Mouse (Mus musculus) Muller cell, postnatal 12 days (primary cell): ENCODE measurements around the gene Apba2.
A peak's percentile ranks its signal among the peaks of the same experiment; 100 is the strongest.

Experiments used
- DNase-seq: peaks from one replicate; pipeline ENCODE4 v3.0.0-alpha.2; 2015; ENCODE audit errors: inconsistent ontology term

Apba2 gene

DNA sequence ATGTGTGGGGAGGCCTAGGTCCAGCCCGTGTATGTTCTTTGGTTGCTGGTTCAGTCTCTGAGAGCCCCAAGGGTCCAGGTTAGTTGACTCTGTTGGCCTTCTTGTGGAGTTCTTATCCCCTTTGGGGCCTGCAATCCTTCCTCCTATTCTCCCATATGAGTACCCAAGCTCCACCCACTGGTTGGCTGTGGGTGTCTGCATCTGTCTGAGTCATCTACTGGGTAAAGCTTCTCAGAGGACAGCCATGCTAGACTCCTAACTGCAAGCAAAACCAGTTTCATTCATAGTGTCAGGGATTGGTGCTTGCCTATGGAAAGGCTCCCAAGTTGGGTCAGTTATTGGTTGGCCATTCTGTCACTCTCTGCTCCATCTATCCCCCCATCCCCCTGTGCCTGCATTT is 29.8 kb downstream of the Apba2 start:
- no peak for DNase-seq

DNA sequence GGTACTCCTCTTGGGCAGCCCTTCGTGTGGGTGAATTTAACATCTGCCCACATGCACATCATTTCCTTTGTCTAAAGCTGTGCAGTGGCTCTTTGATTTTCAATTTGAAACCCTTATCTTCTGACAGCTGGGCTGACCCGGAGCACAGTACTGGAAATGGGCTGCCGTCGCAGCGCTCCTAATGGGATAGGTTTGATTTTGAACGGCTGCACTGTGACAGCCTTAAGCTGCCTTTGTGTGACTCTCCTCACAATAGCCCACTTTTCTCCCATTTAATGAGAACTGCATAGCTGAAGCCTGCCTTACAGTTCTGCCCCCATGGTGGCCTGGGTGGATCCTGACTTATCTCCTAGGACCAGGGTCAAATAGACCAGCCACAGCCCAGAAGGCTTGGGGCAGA is 31.9 kb downstream of the Apba2 start:
- DNase-seq = no peak

DNA sequence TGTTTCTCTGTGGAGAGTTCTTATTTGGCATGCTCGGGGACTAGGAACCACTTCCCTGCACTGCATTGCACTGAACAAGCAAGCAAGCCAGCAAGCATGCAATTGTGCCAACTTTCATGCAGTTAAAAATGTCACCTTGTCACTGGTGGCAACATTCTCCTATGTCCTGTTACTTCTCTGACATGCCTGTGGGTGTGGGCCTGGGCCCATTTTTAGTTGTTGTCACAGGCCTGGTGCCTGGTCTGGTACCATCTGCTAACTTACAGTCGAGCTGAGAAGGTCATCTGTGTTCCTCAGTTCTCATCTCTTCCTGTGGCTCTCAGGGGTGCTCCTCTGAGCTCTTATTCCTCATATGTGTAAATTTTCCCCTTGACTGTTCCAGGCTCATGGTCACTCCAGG is 33.8 kb downstream of the Apba2 start:
- no peak for DNase-seq

DNA sequence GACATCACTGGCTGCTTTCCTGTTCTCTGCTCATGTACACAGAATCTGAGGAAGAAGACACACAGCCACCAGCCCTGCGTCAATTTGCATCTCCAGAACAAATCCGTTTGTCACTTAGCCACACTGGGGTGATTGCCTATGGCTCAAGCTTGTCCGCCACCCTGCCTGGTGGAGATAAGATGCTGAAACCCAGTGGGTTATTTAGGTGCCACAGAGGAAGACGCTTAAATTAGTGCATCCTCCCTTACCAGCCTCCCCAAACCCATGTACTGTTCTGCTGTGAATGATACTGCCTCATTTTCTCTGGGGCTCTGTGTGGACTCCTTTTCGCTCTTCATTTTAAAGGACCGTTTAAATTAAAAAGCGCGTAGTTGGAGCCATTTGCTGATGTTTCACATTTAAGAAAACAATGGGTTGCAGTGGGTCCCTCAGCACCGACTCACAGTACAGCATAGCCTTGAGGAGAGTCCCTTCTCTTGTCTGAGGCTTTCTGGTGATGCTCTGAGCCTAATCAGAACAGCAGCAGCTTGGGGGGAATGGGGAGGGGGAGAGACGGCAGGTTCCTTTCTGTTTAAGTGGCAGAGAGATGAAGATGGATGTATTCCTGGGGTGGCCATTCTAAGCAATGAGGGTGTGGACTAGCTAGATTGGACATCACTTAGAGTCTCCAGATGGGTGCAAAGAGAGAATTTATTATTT is 38.1 kb downstream of the Apba2 start:
- no peak for DNase-seq

DNA sequence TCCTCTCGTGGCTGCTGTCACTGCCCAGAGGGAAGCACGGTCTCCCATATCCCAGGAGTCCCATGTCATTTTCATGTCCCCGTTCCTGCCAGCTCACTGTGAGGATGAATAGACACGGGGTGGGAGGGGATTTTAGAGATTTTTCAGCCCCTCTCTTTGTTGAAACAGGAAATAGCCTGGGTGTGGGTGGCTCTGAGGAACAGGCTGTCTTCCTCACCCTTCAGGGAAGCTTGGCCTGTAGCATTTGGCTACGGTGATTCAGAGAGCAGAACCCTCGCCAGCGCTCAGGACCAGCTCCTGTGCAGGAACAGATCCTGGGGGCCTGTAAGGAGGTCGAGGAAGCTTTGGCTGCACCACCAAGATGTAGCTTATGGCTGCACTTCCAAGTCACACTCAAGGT is 45.3 kb downstream of the Apba2 start:
- DNase-seq = no peak

DNA sequence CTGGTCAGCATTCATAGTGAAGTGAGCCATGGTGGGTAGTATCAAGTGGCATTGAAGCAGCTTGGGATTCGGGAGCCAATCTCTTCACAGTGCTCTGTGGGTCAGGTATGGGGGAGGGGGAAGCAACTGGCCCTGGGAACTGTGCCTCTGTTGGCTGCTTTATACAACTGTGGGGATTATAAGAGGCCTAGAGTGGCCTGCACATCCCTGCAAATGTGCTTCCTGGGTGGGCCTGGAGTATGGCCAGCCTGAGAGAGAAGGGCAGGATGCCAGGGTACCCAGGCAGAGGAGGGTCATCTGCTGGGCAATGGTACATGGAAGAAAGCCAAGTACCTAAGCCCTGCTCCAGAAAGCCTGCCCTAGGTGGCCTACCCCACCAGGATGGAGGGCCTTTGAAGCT is 49.4 kb downstream of the Apba2 start:
- DNase-seq = no peak

DNA sequence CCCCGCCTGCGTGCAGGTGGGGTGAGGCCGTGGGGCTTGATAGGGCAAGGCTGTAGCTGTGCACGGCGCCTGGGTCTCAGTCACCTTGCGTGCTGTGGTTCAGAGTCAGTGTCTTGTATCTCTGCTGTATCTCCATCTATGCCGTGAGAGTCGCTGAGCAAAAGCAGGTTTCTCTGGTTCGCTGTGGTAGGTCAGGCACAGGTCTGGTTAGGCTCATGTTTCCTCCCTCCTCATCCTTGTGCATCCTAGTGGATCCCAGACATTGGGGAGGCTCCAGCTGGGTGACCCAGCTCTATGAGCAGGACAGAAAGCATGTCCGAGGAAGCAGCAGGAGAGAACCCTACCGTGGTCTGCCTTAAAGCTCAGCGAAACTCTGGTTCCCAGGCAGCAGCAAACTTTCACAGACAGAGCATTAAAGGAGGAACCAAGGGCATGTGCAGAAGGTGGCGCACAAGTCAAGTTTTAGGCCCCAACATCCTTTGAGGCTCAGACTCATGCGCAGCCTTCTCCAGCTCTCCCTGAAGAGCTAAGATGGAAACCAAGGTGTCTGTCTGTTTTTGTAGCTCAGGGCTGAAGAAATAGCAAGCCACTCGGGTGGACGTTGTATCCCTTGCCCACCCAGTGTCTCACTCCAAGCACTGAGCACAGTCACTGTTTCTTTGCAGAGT is 51.2 kb downstream of the Apba2 start:
- DNase-seq = no peak

DNA sequence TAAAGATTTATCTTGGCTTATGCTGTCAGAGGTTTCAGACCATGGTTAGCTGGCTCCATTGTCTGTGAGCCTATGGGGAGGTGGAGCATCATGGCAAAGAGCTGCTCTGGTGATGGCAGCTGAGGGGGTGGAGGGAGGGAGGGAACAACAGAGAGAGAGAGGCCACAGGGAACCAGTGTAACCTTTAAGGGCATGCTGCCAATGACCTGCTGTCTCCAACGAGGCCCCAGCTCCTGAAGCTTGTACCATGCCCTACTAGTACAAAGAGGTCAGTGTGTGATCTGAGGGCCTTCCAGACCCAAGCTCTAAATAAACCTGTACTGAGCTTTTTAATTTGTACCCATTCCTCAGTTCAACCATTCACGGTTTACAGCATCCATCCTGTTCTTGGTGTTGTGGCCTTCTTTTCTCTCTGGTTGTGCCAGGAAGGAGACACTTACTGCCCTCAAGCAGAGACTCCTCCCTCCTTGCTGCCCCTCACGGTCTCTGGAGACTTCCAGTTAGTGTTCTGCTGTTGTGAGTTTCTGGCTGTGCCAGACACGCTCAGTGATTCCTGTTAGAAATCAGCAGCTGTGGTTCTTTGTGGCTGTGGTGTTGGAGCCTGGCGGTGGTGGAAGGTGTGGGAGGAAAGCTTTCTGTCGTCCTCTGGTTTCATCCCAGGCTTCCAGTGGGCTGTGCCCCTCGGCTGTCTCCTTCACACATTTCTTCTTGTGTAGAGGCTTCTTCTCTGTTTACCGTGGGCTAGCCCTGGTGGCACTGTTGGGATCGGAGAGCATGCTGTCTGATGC is 60.4 kb downstream of the Apba2 start:
- DNase-seq = no peak

DNA sequence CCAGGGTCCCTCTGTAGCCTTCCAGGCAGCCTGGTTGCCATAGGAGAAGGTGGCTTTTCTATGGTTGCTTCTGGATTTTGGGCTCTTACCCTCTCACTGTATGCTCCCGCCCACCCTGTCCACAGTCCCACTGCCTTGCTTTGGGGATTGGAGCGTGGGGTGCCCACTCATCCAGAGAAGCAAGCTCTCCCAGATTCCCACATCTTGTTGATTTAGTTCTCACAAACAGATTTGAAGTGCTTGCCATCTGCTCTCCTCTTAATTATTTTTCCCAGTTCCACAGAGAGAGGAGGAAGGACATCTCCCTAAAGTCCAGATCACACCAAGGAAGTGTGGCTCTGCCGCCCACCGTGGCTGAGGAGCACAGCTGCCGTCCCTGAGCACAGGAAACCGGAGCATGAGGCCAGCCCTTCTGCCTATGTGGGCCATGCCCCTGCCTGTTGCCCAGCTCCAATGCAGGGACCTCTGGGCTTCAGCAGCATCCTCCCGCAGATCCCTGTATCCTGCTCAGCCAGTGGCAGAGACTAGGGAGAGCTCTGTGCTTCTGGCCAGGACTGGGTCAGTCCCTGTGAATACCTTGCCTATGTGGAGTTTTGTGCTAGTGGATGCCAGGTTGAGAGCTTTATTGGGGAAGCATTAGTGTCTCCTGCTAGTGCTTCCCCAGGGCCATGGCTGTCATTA is 63.5 kb downstream of the Apba2 start:
- no peak for DNase-seq

DNA sequence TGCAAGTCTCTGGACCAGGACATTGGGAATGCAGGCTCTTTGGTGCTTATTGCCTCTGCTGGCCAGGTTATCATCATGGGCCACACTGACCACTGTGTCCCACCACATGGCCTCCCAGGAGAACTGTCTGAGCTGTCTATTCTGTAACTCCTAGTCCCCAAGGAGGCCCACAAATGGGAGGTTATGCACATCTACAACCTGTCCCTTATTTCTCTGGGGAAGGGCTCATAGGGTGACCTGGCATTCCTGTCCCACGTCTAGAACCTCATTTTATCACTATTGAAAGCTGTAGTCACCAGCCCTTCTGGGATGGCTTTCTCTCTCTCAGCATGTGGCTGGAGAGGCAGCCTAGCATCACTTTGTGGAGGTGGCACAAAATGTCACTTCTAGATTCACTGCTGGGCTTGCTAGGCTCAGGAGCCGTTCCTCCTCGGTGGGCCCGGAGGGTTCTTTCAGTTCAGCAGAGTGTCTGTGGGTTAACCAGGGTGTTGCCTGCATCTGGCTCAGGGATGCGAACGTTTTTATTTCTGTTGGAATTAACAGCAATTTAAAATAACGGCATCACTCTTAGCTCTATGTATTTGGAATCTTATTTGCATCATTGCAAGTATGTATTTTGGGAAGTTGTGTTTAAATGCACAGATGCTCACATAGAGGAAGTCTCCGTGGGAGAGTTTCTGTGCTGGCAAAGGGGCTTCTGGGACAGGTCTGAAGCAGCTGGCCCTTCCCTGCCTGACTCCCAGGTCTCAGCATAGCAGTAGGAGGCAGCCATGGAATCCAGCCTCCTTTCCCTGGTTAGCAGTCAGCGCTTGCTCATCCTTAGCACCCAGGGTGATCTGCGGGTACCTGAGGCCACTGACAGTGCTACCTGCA is 65.1 kb downstream of the Apba2 start:
- no peak for DNase-seq

DNA sequence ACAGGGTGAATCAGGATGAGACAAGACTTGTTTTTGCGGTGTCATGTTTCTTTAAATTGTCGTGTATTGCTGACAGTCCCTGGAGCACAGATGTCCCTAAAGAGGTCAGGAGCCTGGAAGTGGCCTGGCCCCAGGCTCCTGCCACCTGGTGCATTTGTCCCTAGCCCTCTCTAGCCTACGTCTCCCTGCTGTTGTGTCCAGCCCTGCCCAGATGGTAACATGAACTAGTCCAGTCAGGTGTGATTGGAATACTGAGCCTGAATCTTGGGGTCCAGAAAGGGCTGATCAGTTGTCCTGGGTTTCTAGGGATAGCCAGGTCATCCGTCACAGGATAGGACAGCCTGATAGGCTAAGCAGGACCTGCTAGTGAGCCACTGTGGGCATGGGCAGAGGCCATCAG is 67.2 kb downstream of the Apba2 start:
- no peak for DNase-seq

DNA sequence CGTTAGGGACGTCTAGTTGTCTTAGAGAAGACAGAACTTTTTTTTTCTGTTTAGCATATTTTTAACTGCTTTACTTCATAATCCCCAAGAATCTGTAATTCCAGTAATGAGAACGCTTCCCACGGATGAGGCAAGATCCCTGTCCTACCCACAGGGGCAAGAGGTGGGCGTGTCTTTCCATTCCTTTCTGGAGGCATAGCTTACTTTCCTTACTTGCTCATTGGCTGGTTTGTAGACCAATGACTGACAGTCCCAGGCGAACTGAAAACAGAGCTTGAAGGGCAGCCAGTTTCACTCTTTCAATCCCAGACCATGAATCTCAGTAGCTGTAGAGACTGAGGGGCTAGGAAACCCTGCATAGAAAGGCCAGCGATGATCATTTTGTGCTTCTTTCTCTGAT is 68.2 kb downstream of the Apba2 start:
- peak; percentile 62 for DNase-seq

DNA sequence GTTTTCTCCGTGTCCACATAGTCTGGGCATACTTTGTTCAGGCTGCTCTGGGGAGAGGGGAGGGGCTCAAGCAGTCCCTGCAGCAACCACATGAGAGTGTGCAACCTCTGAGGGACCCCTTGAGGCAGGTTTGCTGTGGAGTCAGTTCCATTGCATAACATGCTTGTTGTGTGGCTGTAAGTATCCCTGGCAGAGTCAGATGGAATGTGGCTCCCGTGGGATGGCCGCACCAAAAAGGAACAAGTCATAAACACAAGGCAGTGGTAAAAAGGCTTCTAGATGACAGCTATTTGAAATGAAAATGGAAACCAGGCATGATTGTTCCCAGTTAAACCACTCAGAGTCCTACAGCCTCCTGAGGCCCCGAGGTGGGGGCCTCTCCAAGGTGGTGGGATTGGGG is 69.4 kb downstream of the Apba2 start:
- no peak for DNase-seq

DNA sequence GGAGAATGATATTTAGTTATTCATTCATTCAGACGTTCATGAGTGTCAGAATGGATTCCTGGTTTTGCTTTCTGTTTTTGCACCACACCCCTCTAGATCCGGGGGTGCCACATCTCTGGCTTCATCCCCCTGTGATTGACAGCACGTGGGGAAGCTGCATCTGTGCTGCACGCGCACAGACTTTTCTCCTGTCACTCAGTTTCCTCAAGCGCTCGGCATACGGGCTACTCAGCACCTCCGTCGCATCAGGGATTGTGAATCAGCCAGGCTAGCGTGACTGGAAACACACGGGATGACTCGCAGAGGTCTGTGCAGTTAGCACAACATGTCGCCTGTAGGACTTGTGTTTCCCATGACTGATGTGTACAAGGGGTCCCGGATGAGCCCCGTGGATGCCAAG is 72.6 kb downstream of the Apba2 start:
- DNase-seq = no peak

DNA sequence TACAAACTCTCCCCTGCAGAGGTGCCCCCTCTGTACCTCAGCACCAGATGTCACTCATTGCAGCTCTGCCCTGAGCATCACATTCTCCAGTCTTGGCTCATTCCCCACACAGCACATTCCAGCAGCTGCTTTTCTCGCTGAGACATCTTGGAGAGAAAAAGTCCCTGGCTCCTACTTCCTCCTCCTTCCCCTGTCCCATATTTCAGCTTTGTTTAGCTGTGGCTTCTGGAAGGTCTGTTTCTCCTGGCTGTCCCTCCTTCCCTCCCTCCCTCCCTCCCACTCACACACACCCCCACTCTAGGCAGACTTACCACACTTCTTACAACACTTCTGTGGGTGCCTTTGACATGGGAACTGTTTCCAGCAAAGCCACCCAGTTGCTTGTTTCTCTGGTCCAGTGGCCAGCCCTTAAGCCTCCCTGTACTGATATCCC is 75.0 kb downstream of the Apba2 start:
- DNase-seq = peak; percentile 25

DNA sequence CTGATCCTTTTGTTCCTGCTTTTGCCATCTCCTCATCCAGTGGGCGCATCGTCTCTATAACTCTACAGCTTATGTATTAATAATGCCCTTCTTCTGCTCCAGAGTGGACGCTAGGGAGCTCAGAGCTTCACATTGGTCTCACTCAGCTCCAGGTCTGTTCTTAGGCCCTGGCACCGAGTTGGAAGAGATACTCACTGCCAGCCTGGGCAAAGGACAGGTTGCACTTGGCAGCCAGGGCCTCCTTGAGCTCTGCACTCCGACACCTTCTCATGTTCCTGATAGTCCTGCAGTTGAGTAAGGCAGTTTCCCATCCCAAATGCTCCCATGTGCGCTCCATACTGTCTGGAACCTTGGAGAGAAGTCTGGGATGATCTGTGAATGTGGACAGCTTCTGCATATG is 76.7 kb downstream of the Apba2 start:
- no peak for DNase-seq

DNA sequence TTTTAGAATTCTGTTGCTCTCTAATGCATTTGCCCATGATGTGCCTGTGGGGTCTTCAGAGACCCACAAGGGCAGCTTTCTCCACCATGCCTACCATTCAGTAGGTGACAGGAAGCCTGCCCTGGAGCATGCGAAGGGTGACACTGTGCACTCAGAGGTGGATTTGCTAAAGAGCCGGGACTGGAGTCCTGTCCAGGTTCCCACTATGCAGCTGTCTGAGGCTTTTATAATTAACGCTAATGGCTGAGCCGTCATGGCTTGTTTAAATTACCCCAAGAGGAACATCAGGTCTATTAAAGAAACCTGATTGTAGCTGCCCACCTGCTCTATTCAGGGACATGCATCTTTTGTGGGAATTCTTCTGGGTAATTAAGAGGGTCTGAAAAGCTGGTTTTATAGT is 78.4 kb downstream of the Apba2 start:
- DNase-seq = no peak

DNA sequence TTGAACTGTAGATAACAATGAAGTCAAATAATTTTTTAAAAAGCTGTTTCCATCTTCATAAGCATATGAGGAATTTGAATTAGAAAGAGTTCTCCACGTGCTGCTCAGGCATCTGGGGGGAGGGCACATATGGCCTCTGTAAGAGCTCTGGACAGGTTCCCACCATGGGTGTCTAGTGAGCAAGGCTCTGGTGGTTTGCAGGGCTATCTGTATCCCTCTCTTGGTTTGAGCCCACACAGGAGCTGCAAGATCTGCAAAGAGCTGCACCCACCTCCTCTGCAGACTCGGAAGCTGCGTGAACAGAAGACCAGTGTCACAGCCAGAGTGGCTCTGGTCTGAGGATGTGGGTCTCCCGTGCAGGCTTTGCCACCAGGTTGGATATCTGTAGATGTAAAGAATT is 78.8 kb downstream of the Apba2 start:
- no peak for DNase-seq

DNA sequence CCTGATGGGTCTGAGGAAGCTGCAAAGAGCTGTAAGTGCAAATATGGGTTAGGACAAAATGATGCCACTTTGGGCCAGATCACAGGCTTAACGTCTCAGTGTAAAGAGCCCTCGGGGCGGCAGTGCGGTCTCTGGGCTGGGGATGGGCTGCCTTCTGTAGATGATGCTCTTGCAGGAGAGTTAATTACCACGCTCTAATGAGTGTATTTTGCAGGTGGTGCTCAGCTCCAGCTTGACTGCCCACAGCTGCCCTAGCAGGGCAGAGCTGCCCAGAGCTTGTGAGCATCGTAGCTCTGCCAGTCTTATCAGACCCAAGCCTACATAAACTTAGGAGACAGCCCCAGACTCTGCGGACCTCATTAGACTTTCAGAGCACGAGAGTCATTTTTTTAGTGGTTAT is 80.9 kb downstream of the Apba2 start:
- no peak for DNase-seq

DNA sequence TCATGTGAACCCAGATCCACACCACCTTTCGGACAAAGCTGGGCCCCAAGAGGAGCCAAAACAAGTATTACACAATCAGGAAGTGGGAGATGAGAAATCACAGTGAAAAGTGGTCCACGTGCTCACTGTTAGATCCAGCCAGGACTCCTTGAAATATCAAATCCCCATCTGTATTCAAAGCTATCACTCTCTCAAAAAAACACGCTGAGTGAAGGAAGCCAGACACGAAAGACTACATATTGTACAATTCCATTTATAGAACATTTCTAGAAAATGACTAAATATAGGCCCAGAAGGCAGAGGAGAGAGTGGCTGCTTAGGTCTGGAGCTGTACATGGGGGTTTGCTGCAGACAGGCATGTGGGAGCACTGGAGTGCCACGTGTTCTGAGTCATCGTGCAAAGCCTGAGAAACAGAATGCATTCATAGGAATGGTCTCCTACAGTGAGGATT is 82.2 kb downstream of the Apba2 start:
- DNase-seq = no peak

DNA sequence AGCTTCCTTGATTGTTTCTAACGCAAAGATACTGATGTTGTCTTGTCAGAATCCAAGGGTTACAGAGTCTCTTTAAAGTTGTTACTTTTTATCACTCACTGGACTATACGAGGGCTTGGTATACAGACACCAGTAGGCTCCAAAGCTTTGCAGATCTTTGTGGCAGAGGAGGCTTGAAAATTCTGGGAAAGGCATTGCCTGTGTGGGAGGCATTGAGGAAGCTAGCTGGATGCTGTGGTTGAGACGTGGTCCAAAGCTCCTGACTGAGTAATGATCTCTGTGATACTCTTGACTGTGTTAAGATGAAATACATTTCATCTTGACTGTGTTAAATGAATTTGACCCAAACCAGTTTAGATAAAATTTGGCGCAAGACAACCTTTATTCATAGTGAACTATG is 84.6 kb downstream of the Apba2 start:
- no peak for DNase-seq
